In the genomic region with DNA sequence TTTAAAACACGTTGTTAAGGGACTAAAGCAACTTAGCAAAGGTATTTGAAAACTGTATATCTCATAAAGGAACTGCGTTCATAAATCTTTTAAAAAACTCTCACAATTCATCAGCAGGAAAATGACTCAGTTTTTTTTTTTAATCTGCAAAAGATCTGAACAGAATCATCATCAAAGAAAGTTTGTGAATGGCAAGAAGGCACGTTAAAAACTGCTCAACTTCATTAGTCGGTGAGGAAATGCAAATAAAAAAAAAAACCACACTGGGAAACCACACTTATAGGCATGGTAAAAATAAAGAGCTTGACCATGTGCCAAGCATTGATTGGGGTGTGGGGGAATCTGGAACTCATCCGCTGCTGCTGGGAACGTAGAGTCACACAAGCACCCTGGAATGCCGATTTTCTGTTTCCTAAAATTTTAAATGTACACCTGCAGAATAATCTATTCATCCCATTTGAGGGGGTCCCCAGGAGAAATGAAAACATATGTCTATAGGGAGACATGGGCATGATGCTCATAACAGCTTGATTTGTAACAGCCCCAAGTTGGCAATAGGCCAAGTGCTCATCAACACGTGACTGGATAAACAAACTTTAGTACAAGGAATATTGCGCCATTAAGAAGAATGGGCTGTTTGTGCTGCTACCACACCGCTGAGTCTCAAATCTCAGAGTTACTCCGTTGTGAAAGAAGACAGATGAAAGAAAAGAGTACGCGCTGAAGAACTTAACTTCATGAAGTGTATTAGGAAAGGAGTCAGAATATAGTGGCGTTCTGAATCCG, we compare ENCODE assay signal across 14 mouse cellular contexts. TPM values are rescaled to one million over a fixed set of nuclear protein-coding genes. Genes with fewer than 3 reads are reported as not detected.
DNase-seq lines count a peak whose midpoint lies in the region; ATAC-seq and TF ChIP-seq lines count a peak whose summit lies in the region.
"Had no signal": no experiment of that assay in that cellular context is flagged by ENCODE, and none has a peak within 500 bp of the region (broad histone marks: within the 10 kb centered on the region; RNA-seq: fewer than 3 reads in every experiment).

No protein-coding gene starts in this region.

- WGBS in hindbrain, postnatal 0 days: 47% methylated on average over 15 of the region's 15 CpGs
- 60% methylated on average over 15 of the region's 15 CpGs for WGBS in hindbrain, embryonic 14.5 days
- 30% methylated on average over 15 of the region's 15 CpGs for WGBS in limb, embryonic 14.5 days

- ATAC-seq in hindbrain, postnatal 0 days: no peak
- no peak for ATAC-seq in hindbrain, embryonic 14.5 days (ENCODE audit: low FRiP score)
- no peak for ATAC-seq in limb, embryonic 14.5 days (ENCODE audit: low FRiP score, low read depth)

- H3K4me2 ChIP-seq in hindbrain, postnatal 0 days (ENCODE audit: low read depth, low read length): peak overlapping the region; percentile 31; the same call in 1 of the 2 replicates
- no peak overlapping the region for H3K4me2 ChIP-seq in hindbrain, embryonic 14.5 days (replicated peaks)
- 0 out of 2 replicates have a peak overlapping the region, but pooled peaks have one; percentile 10 for H3K4me2 ChIP-seq in limb, embryonic 14.5 days (replicated peaks; ENCODE audit: low read depth, low read length, severe bottlenecking)
- H3K4me2 ChIP-seq: heart, embryonic 15.5 days; midbrain, embryonic 11.5 days had no signal

- H3K79me2 ChIP-seq in C2C12 (ENCODE audit: control insufficient read depth, insufficient read depth): no peaks in the 10 kb centered on the region

- H3ac ChIP-seq in C2C12 (ENCODE audit: control insufficient read depth, insufficient read length, low read depth): no peak overlapping the region

- H3K9ac ChIP-seq in hindbrain, postnatal 0 days (replicated peaks; ENCODE audit: low read length): no peak overlapping the region
- H3K9ac ChIP-seq in hindbrain, embryonic 14.5 days: no peak overlapping the region
- no peak overlapping the region for H3K9ac ChIP-seq in limb, embryonic 14.5 days (ENCODE audit: low read depth, low read length, severe bottlenecking)
- H3K9ac ChIP-seq: heart, embryonic 15.5 days had no signal

- H3K36me3 ChIP-seq in hindbrain, postnatal 0 days (ENCODE audit: insufficient read depth, low read length): no peaks in the 10 kb centered on the region
- H3K36me3 ChIP-seq in hindbrain, embryonic 14.5 days (replicated peaks; ENCODE audit: control insufficient read depth, insufficient read depth): no peaks in the 10 kb centered on the region
- no peaks in the 10 kb centered on the region for H3K36me3 ChIP-seq in C2C12 (ENCODE audit: control insufficient read depth, insufficient read depth)
- H3K36me3 ChIP-seq in limb, embryonic 14.5 days (ENCODE audit: control insufficient read depth, insufficient read depth, low read length): no peaks in the 10 kb centered on the region
- H3K36me3 ChIP-seq: G1E; heart, embryonic 15.5 days had no signal

- H3K27ac ChIP-seq in hindbrain, postnatal 0 days: no peak overlapping the region
- no peak overlapping the region for H3K27ac ChIP-seq in hindbrain, embryonic 14.5 days
- no peak overlapping the region for H3K27ac ChIP-seq in limb, embryonic 14.5 days (replicated peaks; ENCODE audit: low read depth, low read length)
- H3K27ac ChIP-seq: heart, embryonic 15.5 days; kidney, postnatal 0 days had no signal

- TF ChIP-seq CTCF in hindbrain, postnatal 0 days (IDR thresholded peaks at IDR 0.05; ENCODE audit: low read depth): no peak
- no peak for TF ChIP-seq CTCF in C2C12 (IDR thresholded peaks at IDR 0.05; ENCODE audit: control insufficient read depth, insufficient read depth, insufficient read length)

- H3K4me1 ChIP-seq in hindbrain, postnatal 0 days (ENCODE audit: insufficient read depth, low read length): no peaks in the 10 kb centered on the region
- peaks cover 3% of the 10 kb centered on the region; the same call in 1 of the 2 replicates for H3K4me1 ChIP-seq in hindbrain, embryonic 14.5 days (replicated peaks; ENCODE audit: control insufficient read depth, insufficient read depth, low read length)
- H3K4me1 ChIP-seq in limb, embryonic 14.5 days (ENCODE audit: control insufficient read depth, insufficient read depth, low read length): peaks cover 4% of the 10 kb centered on the region
- H3K4me1 ChIP-seq: heart, embryonic 15.5 days had no signal

- H3K27me3 ChIP-seq in hindbrain, postnatal 0 days (ENCODE audit: insufficient read depth, low read length): no peaks in the 10 kb centered on the region
- H3K27me3 ChIP-seq in hindbrain, embryonic 14.5 days (ENCODE audit: control insufficient read depth, insufficient read depth, low read length): no peaks in the 10 kb centered on the region
- H3K27me3 ChIP-seq in C2C12 (ENCODE audit: control insufficient read depth, insufficient read depth, insufficient read length): no peaks in the 10 kb centered on the region
- no peaks in the 10 kb centered on the region for H3K27me3 ChIP-seq in limb, embryonic 14.5 days (ENCODE audit: control insufficient read depth, insufficient read depth, low read length)
- H3K27me3 ChIP-seq: heart, embryonic 15.5 days had no signal

- H3K4me3 ChIP-seq in hindbrain, postnatal 0 days (ENCODE audit: low read length): no peak overlapping the region
- H3K4me3 ChIP-seq in hindbrain, embryonic 14.5 days (replicated peaks; ENCODE audit: low read length): no peak overlapping the region
- no peak overlapping the region for H3K4me3 ChIP-seq in C2C12 (ENCODE audit: insufficient read depth, poor library complexity, severe bottlenecking)
- no peak overlapping the region for H3K4me3 ChIP-seq in limb, embryonic 14.5 days (replicated peaks; ENCODE audit: low read length)
- H3K4me3 ChIP-seq: heart, embryonic 15.5 days had no signal

- TF ChIP-seq POLR2A in limb, embryonic 14.5 days (IDR thresholded peaks at IDR 0.05; ENCODE audit: borderline replicate concordance, extremely low read depth, insufficient read depth, insufficient read length): no peak

- no peaks in the 10 kb centered on the region for H3K79me3 ChIP-seq in C2C12 (ENCODE audit: low read depth)

- no peaks in the 10 kb centered on the region for H3K9me3 ChIP-seq in hindbrain, postnatal 0 days (ENCODE audit: low read length)
- no peaks in the 10 kb centered on the region for H3K9me3 ChIP-seq in hindbrain, embryonic 14.5 days (ENCODE audit: control insufficient read depth, low read length)
- no peaks in the 10 kb centered on the region for H3K9me3 ChIP-seq in limb, embryonic 14.5 days (ENCODE audit: control insufficient read depth, low read length)
- H3K9me3 ChIP-seq: G1E; heart, embryonic 15.5 days had no signal

- peak; percentile 31 for DNase-seq in hindbrain, postnatal 0 days (ENCODE audit: low spot score)
- DNase-seq in hindbrain, embryonic 14.5 days (ENCODE audit: low spot score): no peak
- DNase-seq in MN1 (ENCODE audit: low spot score): peak; percentile 23
- DNase-seq in limb, embryonic 14.5 days (ENCODE audit: low spot score): peak; percentile 27
- DNase-seq in T-cell, adult 2 months (ENCODE audit: low spot score): no peak
- no peak for DNase-seq in layer of hippocampus, adult 9-10 months (ENCODE audit: low spot score)
- DNase-seq in cerebellum, postnatal 36 days: no peak
- DNase-seq: adrenal gland, postnatal 25 days; thymus, postnatal 4 days had no signal

TF ChIP-seq in C2C12, 6 proteins besides CTCF, POLR2A, EP300 and RAD21:
- TF ChIP-seq FOSL1 (IDR thresholded peaks at IDR 0.05; ENCODE audit: insufficient read depth, low read length, poor library complexity, severe bottlenecking) (no peak), USF1 (IDR thresholded peaks at IDR 0.05; ENCODE audit: low read depth) (peak; percentile 59), MYOG (IDR thresholded peaks at IDR 0.05; ENCODE audit: control insufficient read depth, extremely low read depth, insufficient read length) (no peak), MAX (IDR thresholded peaks at IDR 0.05) (no peak), MYOD1 (IDR thresholded peaks at IDR 0.05; ENCODE audit: control insufficient read depth, insufficient read length, low read depth) (no peak)

RNA-seq across cellular contexts. Expression of a gene that starts 43.1 kb away (rescaled TPM):
- total RNA-seq in hindbrain, postnatal 0 days (2014; rRNA removed): 3.8 and 4.7 TPM in 2 replicates
- polyA plus RNA-seq in hindbrain, postnatal 0 days (2015; fragmentation: Nextera tagmentation; extraction: Ambion mirVana): 11.1 and 12.8 TPM in 2 replicates
- polyA plus RNA-seq in hindbrain, embryonic 14.5 days (2014; fragmentation: Nextera tagmentation; extraction: Ambion mirVana): 10.7 and 11.0 TPM in 2 replicates
- polyA plus RNA-seq in C2C12 (2012; fragmentation: generic; extraction: Trizol): 7.6 TPM
- polyA plus RNA-seq in limb, embryonic 14.5 days (2012; rRNA removed): 13.8 and 15.1 TPM in 2 replicates
- 16.8 and 19.0 TPM in 2 replicates for polyA plus RNA-seq in limb, embryonic 14.5 days (2014; fragmentation: Nextera tagmentation; extraction: Ambion mirVana)

Comparison
In these comparisons a context has a peak if more than half of its experiments do, and no peak if none do; other contexts are left out.
1. DNase-seq: peak in hindbrain, postnatal 0 days (single experiment), MN1 (single experiment) and limb, embryonic 14.5 days (single experiment); none in hindbrain, embryonic 14.5 days (single experiment), T-cell, adult 2 months (single experiment), layer of hippocampus, adult 9-10 months (single experiment) and cerebellum, postnatal 36 days (0 of 2).